Mouse (Mus musculus) left cerebral cortex, postnatal 10 days (tissue): ENCODE results near the gene Tcaf2. TPM values are rescaled to one million over a fixed set of nuclear protein-coding genes. Genes with fewer than 3 reads are reported as not detected.

Source experiments
- DNase-seq, 2 experiments: peaks; one replicate each; pipeline ENCODE4 v3.0.0; 2021 to 2022; ENCODE audit warnings: low spot score in 2 of 2, mixed read lengths in 1 of 2; ENCODE audit errors: extremely low spot score in 1 of 2
- intact Hi-C: fragments of 180-260 bp; cut with DNase I; formaldehyde crosslinking; loops from one replicate; pipeline ENCODE4 v1.15.1; 2025
- total RNA-seq, 2 experiments: library from RNA; stranded (reverse); gene quantifications; 2 replicates each; pipeline ENCODE4 v1.2.3; 2021

The Tcaf2 gene
- total RNA-seq, 2 experiments from 2014 or later = 1.3 to 1.6 TPM

DNA sequence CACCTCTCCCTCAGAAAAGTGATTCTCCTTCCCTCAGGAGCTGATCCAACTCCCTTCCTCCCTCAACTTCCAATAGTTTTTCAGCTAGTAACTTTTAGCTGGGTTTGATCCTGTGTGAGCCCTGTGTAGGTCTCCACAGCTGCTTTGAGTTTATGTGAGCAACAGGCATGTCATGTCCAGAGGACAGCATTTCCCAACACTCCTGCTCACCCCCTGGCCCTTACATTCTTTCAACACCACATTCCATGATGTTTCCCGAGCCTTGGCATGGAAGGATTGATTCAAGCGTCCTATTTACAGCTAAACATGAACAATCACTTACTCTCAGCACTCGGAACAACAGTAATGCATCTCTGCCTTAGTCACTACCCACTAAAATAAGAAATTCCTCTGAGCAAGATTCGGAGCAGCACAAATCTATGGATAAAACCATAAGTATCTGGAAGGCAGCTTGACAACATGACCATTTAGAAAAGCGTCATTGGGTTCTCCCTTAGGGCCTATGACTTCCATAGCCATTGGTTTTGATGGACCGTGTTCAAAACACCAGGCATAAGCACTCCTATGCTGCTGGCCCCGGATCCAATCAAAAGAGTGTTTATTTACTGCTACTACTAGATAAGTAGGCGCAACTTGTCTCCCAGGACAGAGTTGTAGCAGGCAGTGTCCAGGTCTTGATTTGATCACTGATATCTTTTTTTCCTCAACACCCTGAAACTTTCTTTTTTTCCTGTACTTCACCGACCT, 62.1 kb downstream of the Tcaf2 start:
- no peak for DNase-seq
- intact Hi-C loops = loop anchor here (2.0 to 10.0 kb wide), 4 partner anchors 208 to 981 kb away; partner anchors contain the start of genes Epha1 and Fam131b

DNA sequence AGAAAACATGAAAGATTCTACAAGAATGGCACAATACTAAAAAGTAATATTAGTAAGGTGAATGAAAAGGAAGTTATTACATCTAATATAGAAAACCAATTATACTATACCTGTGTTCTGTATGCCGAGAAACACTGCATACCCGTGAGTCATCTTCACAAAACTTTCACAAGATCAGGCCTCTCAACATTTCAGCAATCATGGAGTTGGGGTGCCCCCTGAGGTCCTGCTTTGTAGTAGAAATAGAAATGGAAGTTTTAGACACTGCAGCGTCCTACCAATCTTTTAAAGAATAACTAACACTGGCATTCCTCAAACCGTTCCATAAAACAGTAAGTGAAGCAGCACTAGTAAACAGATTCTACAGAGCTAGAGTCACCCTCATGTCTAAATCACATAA, 66.4 kb downstream of the Tcaf2 start:
- intact Hi-C loops = no loop called here
- no peak for DNase-seq

DNA sequence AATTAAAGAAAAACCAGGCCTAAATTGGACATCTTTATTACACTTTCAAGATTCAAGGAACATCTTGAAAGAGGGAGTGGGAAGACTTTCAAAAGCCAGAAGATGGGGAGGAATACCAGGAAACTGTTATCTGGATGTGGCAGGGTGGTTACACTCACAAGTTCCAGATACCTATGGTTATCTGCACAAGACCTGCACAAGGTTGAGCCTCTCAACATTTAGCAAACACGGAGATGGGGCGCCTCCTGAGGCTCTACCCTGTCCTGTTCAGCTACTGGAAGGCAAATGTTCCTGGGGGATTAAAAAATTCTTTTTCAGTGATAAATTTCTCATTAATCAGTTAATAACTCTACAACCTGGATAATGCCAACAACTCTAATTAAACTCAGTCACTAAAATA, 67.6 kb downstream of the Tcaf2 start:
- no peak for DNase-seq
- intact Hi-C loops = no loop called here

Other genes with a start within 250 kb of the Tcaf2 start
- not detected for gene Tas2r143, start 245.0 kb downstream of the Tcaf2 start, total RNA-seq
- gene Tas2r135, start 239.8 kb downstream of the Tcaf2 start, total RNA-seq = not detected
- not detected for gene Tas2r126, start 210.7 kb downstream of the Tcaf2 start, total RNA-seq
- gene Olfr458, start 180.1 kb downstream of the Tcaf2 start, total RNA-seq = not detected
- gene Olfr457, start 168.9 kb downstream of the Tcaf2 start, total RNA-seq = not detected
- not detected for gene Olfr456, start 158.0 kb downstream of the Tcaf2 start, total RNA-seq
- gene Olfr455, start 97.7 kb downstream of the Tcaf2 start, total RNA-seq = not detected
- not detected for gene Tcaf3, start 47.6 kb downstream of the Tcaf2 start, total RNA-seq
- gene Tcaf1, start 64.8 kb upstream of the Tcaf2 start, total RNA-seq = 100 to 1,000 TPM; 265 to 270 TPM
- not detected for gene Olfr453, start 94.1 kb upstream of the Tcaf2 start, total RNA-seq
- not detected for gene Olfr38, start 111.2 kb upstream of the Tcaf2 start, total RNA-seq
- gene Olfr452, start 139.8 kb upstream of the Tcaf2 start, total RNA-seq = not detected
- gene Olfr450, start 166.7 kb upstream of the Tcaf2 start, total RNA-seq = not detected
- not detected for gene Olfr449, start 189.1 kb upstream of the Tcaf2 start, total RNA-seq
- not detected for gene Olfr448, start 245.2 kb upstream of the Tcaf2 start, total RNA-seq